Mouse (Mus musculus) lung, postnatal 0 days (tissue): ENCODE measurements around the gene Tbccd1. TPM values are rescaled to one million over a fixed set of nuclear protein-coding genes. Genes with fewer than 3 reads are reported as not detected.
"Not testable (repeated sequence)": the region's sequence is repeated elsewhere in the genome, so short reads cannot be mapped to it uniquely, and the experiment has no call there.

Source experiments
- ATAC-seq: fragments of 200-750 bp; cut with Nextera tagmentation; 2 replicates; pipeline ENCODE4 v1.8.0; 2017; ENCODE audit warnings: moderate library complexity
- DNase-seq: peaks from one replicate; pipeline ENCODE4 v3.0.0-alpha.2; 2016; ENCODE audit warnings: low spot score
- H3K27ac ChIP-seq: fragments of 300-500 bp; sonication (generic); 2 replicates; pipeline ENCODE4 v1.5.1; 2014; ENCODE audit warnings: antibody characterized with exemption, mild to moderate bottlenecking, low read length, mixed read lengths
- H3K27me3 ChIP-seq: fragments of 300-500 bp; sonication (generic); replicated peaks from 2 replicates; pipeline ENCODE4 v1.6.1; 2014; ENCODE audit warnings: low read length, mixed read lengths; ENCODE audit not compliant: insufficient read depth
- H3K36me3 ChIP-seq: fragments of 300-500 bp; sonication (generic); 2 replicates; pipeline ENCODE4 v1.6.1; 2014; ENCODE audit warnings: low read length, mixed read lengths; ENCODE audit not compliant: insufficient read depth
- H3K4me1 ChIP-seq: fragments of 300-500 bp; sonication (generic); 2 replicates; pipeline ENCODE4 v1.6.1; 2014; ENCODE audit warnings: antibody characterized with exemption, low read depth, low read length, mixed read lengths; ENCODE audit not compliant: insufficient read depth
- H3K4me2 ChIP-seq: fragments of 300-500 bp; sonication (generic); replicated peaks from 2 replicates; pipeline ENCODE4 v1.6.1; 2014; ENCODE audit warnings: low read depth, mild to moderate bottlenecking, low read length, moderate library complexity, mixed read lengths
- H3K4me3 ChIP-seq: fragments of 300-500 bp; sonication (generic); 2 replicates; pipeline ENCODE4 v1.5.1; 2014; ENCODE audit warnings: low read depth, low read length
- H3K9ac ChIP-seq: fragments of 300-500 bp; sonication (generic); replicated peaks from 2 replicates; pipeline ENCODE4 v1.6.1; 2014; ENCODE audit warnings: low read depth, mild to moderate bottlenecking
- H3K9me3 ChIP-seq: fragments of 300-500 bp; sonication (generic); 2 replicates; pipeline ENCODE4 v1.6.1; 2016; ENCODE audit warnings: low read length, mixed read lengths
- CTCF ChIP-seq: IDR thresholded peaks from 2 replicates; pipeline ENCODE4 v1.5.1; 2016; ENCODE audit warnings: antibody characterized with exemption, mild to moderate bottlenecking
- EP300 ChIP-seq: IDR thresholded peaks from 2 replicates; pipeline ENCODE4 v1.6.1; 2016; ENCODE audit warnings: antibody characterized with exemption, mild to moderate bottlenecking, control low read depth
- WGBS: fragments of 180-500 bp; shearing (Covaris S2); extraction: QIAGEN DNeasy Blood & Tissue Kit; methylation state at CpG from one replicate; pipeline ENCODE4 v1.1.7; 2014; 5-methylcytosine and 5-hydroxymethylcytosine counted together
- polyA plus RNA-seq: library from polyadenylated mRNA; unstranded; fragments of >200 nt; fragmentation: Nextera tagmentation; extraction: Ambion mirVana; gene quantifications from 2 replicates; pipeline ENCODE4 v1.2.1, GENCODE M21; 2015

Tbccd1 gene
- polyA plus RNA-seq, 1 experiment from 2014 or later = 16.0 TPM

DNA sequence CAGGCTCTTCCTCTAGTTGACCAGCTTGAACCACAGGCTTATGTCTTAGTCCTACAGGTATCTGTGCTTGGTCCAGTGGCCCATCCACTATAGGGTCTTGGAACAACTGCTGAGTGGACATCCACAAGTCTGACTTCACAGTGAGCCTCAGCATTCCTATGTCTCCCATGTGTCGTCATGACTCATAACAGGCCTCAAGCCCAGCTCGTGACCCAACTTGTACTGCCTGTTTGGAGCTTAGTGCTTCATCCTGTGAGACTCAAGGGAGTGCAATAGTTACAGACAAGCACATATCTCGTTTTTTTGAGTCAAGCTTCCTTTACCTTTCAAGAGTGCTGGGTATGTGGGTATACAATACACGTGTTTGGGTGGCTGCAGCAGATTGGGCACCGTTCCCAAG, 74.8 kb downstream of the Tbccd1 start:
- Histone ChIP-seq H3K4me1 (no peaks in the 10 kb centered on the region), H3K9me3 (no peaks in the 10 kb centered on the region), H3K4me3 (no peak overlapping the region), H3K4me2 (no peak overlapping the region), H3K27me3 (no peaks in the 10 kb centered on the region), H3K27ac (no peak overlapping the region), H3K9ac (no peak overlapping the region), H3K36me3 (no peaks in the 10 kb centered on the region)
- 72% methylated on average over 5 of the region's 5 CpGs for WGBS
- no peak for DNase-seq
- ATAC-seq = no peak
- TF ChIP-seq CTCF (no peak), EP300 (no peak)

DNA sequence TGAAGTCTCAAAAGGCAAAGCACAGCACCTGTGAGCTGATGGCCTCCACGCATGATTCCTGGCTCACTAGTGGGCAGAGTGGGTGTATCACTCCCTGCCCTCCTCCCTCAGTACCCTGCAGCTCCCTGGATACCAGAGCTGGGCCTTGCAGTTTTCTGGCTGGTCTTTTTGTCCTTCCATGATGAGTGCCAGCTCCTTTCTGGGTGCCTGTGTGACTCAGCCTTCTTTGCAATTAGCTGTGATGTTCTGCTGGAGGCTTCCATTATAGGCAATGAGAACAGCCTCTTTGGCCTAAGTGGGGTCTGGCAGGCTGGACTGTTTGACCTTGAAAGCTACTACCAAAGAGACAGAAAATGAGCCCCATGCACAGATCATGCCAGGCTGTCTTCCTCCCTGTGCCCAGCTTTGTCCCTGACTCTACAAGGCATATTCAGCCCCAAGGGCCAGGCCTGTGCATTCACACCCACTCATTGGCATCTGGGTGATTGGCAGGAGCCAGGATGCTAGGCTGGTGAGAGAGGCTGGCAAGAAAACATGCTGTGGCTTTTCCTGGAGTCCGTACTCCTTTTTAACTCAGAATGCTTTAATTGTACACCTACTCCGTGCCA, 78.1 kb downstream of the Tbccd1 start:
- no peak overlapping the region for H3K4me2 ChIP-seq
- H3K4me1 ChIP-seq = no peaks in the 10 kb centered on the region
- no peaks in the 10 kb centered on the region for H3K36me3 ChIP-seq
- DNase-seq = no peak
- 89% methylated on average over 3 of the region's 3 CpGs for WGBS
- H3K9ac ChIP-seq = no peak overlapping the region
- TF ChIP-seq EP300 (no peak), CTCF (no peak)
- H3K27me3 ChIP-seq = no peaks in the 10 kb centered on the region
- no peak for ATAC-seq
- H3K27ac ChIP-seq = no peak overlapping the region
- no peak overlapping the region for H3K4me3 ChIP-seq
- H3K9me3 ChIP-seq = no peaks in the 10 kb centered on the region

DNA sequence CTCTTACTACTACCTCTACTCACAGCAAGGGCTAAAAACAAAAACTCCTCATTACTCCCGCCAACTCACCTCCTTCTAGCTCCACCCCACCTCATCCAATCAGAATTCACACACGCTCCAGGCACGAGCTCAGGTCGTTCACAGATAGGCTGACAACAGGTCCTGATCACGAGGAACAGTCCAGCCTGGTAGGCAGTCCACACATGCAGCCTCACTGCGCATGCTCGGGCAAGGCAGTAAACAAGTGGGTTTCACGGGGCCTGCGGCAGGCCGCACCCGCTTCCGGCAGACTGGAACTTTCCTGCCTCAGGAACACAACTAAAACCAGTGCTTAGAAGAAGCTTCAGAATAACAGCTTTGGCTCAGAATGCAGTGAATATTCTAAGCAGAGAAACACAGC, 79.2 kb downstream of the Tbccd1 start:
- H3K27ac ChIP-seq, ATAC-seq, H3K27me3 ChIP-seq, H3K4me1 ChIP-seq, H3K9ac ChIP-seq, H3K4me3 ChIP-seq, H3K9me3 ChIP-seq, DNase-seq, H3K36me3 ChIP-seq, H3K4me2 ChIP-seq: not testable (repeated sequence)
- WGBS = 84% methylated on average over 12 of the region's 12 CpGs

- H3K9me3 ChIP-seq = no peaks in the 10 kb centered on the region
- H3K4me3 ChIP-seq = no peak overlapping the region
- H3K27me3 ChIP-seq = no peaks in the 10 kb centered on the region
- DNase-seq (no peak), ATAC-seq (no peak)
- H3K27ac ChIP-seq = no peak overlapping the region
- H3K36me3 ChIP-seq = no peaks in the 10 kb centered on the region
- H3K4me2 ChIP-seq = no peak overlapping the region
- TF ChIP-seq CTCF (no peak), EP300 (no peak)
- no peak overlapping the region for H3K9ac ChIP-seq
- 77% methylated on average over 5 of the region's 5 CpGs for WGBS
- H3K4me1 ChIP-seq = no peaks in the 10 kb centered on the region
Observed at GRCm38 (mm10) chr16:22775471-22775985, 81.9 kb downstream of the Tbccd1 start.

DNA sequence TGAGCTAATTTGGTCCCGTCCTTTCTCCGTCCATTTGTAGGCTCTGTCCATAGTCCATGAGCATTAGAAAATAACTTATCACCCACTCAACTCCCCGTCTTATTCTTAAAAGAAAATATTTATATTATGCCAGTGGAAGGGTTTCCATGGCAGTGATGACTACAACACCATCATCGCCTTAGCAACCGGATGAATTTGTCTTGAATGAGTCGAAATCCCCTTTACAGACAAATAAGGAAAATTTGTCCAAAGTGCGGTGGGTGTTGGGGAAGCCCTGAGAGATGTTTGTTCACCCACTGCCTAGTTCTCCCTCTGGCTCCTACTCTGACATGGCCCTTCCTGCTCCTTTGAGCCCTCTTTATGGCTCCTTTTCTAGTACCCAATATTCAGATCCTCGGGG, 88.8 kb downstream of the Tbccd1 start:
- no peak for ATAC-seq
- H3K9ac ChIP-seq = no peak overlapping the region
- H3K27me3 ChIP-seq = no peaks in the 10 kb centered on the region
- H3K9me3 ChIP-seq = no peaks in the 10 kb centered on the region
- 57% methylated on average over 8 of the region's 8 CpGs for WGBS
- no peaks in the 10 kb centered on the region for H3K36me3 ChIP-seq
- H3K4me1 ChIP-seq = no peaks in the 10 kb centered on the region
- H3K27ac ChIP-seq = no peak overlapping the region
- TF ChIP-seq EP300 = no peak
- no peak for TF ChIP-seq CTCF
- H3K4me2 ChIP-seq = no peak overlapping the region
- no peak for DNase-seq
- H3K4me3 ChIP-seq = no peak overlapping the region

GRCm38 (mm10) chr16:22767405-22767804, 90.1 kb downstream of the Tbccd1 start:
- H3K9ac ChIP-seq = no peak overlapping the region
- 85% methylated on average over 3 of the region's 3 CpGs for WGBS
- no peak overlapping the region for H3K27ac ChIP-seq
- H3K4me1 ChIP-seq = no peaks in the 10 kb centered on the region
- H3K27me3 ChIP-seq = no peaks in the 10 kb centered on the region
- no peaks in the 10 kb centered on the region for H3K36me3 ChIP-seq
- H3K4me2 ChIP-seq = no peak overlapping the region
- H3K9me3 ChIP-seq = no peaks in the 10 kb centered on the region
- no peak overlapping the region for H3K4me3 ChIP-seq
- DNase-seq (no peak), ATAC-seq (no peak)
- TF ChIP-seq EP300 (no peak), CTCF (peak; percentile 26)
